Mouse (Mus musculus) testis, adult 10 weeks (tissue): ENCODE results near the gene Klrd1. TPM values are rescaled to one million over a fixed set of nuclear protein-coding genes. Genes with fewer than 3 reads are reported as not detected.

Experiments used
- polyA plus RNA-seq: library from polyadenylated mRNA; stranded (reverse); fragments of 350-450 nt; fragmentation: Illumina TruSeq; extraction: RNeasy Lipid Tissue Mini Kit (QIAGEN cat#74804); gene quantifications from one replicate; pipeline ENCODE4 v1.2.3, GENCODE M21; 2014; ENCODE audit warnings: low read depth, low replicate concordance

Gene Klrd1
- polyA plus RNA-seq: 0.25 TPM

DNA sequence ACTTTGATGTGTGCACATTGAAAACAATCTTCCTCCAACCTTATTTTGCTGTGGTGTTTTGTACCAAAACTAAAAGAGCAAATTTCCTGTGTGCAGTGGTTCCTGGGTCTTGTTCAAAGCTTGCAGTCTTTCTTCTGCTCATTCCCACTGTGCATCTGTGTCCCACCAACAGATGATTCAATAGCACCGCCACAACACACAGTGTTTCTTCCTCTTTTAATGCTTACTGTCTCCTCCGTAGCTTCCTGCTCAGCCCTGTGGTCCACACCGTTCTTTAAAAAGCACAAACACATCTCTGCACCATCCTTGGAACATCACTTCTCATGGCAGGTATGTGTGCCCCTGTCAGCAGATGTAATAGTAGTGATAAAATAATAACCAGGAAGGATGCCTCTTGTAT, at the start of gene Klrd1:
Gene Klrd1, plus strand, starts transcription at position 275 of the 400 bp plus-strand sequence.

DNA sequence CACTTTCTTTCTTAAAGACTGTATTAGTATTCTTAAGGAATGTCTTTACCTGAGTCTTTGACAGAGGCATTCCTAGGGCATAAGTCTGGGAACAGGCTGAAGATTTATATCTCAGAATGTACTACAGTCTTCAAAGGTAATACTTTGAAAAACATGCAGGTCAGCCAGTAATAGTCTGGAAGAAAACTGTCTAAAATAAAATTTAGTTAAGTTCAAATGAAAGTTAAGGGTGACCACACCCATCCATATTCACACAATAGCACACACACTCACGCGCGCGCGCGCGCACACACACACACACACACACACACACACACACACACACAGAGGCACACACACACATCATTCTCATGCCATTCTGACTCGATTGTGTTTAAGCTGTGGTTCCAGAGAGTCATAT, 14.0 kb upstream of the Klrd1 start, which contains the start of gene Klre1:
Gene Klre1, plus strand, starts transcription at position 301 of the 400 bp plus-strand sequence.

DNA sequence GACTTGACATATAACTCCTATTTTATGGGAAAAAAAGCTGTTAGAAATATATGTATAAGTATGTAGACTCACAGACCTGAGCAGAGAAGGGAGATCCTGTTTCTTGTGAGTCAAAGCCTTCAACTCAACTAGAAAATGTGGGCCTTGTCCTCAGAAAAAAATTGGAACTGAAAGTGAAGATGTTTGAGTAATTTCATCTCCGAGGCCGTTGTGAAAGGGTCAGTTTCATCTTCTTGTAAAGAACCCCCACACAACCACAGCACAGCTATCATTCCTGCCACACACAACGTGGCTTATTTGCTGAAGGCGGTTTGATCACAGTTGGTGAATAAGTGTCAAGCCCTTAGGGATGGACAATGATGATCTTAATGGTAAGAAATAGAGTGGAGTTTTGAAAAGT, 32.2 kb downstream of the Klrd1 start, which contains the start of gene Klrk1:
Gene Klrk1, minus strand, starts transcription at position 130 of the 400 bp plus-strand sequence.

DNA sequence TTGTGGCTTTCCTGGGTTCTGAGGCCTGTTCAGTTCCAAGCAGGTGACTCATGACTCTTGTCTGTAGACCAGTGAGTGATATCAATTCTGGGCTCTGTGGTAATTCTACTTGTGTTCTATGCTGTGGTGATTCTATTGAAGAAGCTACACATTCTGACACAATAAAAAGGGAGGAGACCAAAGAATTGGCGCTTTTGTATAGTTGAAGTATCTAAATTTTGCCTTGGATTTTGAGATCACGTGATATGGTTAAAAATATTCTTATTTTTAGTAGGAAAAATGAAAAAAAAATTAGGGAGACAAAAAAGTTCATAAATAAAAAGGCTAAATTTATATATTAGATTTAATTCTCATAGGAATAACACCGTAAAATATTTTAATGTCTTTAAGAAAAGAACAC, 51.7 kb downstream of the Klrd1 start, which contains the start of gene Klrc3:
Gene Klrc3, minus strand, starts transcription at position 101 of the 400 bp plus-strand sequence.

Other genes with a start within 250 kb of the Klrd1 start
- gene Clec12a, start 249.1 kb upstream of the Klrd1 start, polyA plus RNA-seq: 1.7 TPM
- gene Clec12b, start 205.9 kb upstream of the Klrd1 start, polyA plus RNA-seq: 33.0 TPM
- 0.45 TPM for gene Clec1b, start 194.5 kb upstream of the Klrd1 start, polyA plus RNA-seq
- gene Clec9a, start 182.9 kb upstream of the Klrd1 start, polyA plus RNA-seq: not detected
- gene Clec1a, start 139.8 kb upstream of the Klrd1 start, polyA plus RNA-seq: 0.15 TPM
- gene Olr1, start 84.6 kb upstream of the Klrd1 start, polyA plus RNA-seq: 0.63 TPM
- not detected for gene Tmem52b, start 79.2 kb upstream of the Klrd1 start, polyA plus RNA-seq
- 171 TPM for gene Gabarapl1, start 58.6 kb upstream of the Klrd1 start, polyA plus RNA-seq
- 0.94 TPM for gene Klre1, start 13.9 kb upstream of the Klrd1 start, polyA plus RNA-seq
- gene Klrk1, start 32.1 kb downstream of the Klrd1 start, polyA plus RNA-seq: 0.11 TPM
- not detected for gene Klrc3, start 51.6 kb downstream of the Klrd1 start, polyA plus RNA-seq
- not detected for gene Klrc2, start 68.9 kb downstream of the Klrd1 start, polyA plus RNA-seq
- gene Klrc1, start 87.2 kb downstream of the Klrd1 start, polyA plus RNA-seq: not detected
- not detected for gene Klri1, start 125.3 kb downstream of the Klrd1 start, polyA plus RNA-seq
- not detected for gene Klri2, start 148.7 kb downstream of the Klrd1 start, polyA plus RNA-seq
- not detected for gene Gm156, start 192.5 kb downstream of the Klrd1 start, polyA plus RNA-seq